Mouse (Mus musculus): ENCODE data around the gene Zdhhc6.

DNA sequence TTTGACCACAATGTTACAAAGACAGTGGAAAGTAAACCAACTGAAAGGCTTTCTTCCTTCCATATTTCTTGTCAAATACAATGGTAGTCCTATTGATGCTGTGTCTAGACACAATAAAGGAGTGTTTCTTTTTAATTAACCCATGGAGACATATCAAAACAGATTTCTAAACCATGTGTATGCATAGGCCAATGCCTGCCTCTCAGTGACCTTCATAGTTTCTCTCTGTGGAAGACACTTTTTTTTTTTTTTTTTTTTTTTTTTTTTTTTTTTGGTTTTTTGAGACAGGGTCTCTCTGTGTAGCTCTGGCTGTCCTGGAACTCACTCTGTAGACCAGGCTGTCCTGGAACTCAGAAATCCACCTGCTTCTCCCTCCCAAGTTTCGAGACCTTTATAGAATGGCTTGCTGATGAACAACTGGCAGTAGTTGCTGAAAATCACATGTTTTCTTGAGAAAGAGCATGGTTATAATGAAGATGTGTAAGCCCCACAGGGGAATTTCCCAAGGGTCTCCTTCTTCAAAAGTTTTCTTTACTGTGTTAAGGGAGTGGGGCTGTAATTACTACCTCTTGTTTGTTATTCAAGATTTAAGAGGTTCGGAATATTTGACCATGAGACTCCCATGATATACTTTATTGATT lies 23.5 kb downstream of the Zdhhc6 start:
- peak; percentile 51; the same call in 1 of the 2 replicates for TF ChIP-seq ZNF384 (IDR thresholded peaks at IDR 0.05; ENCODE audit: low read depth, low read length)
- TF ChIP-seq ZC3H11A (IDR thresholded peaks at IDR 0.05; ENCODE audit: borderline replicate concordance, low read depth, low read length), result no peak
- no peak for TF ChIP-seq MAFK (IDR thresholded peaks at IDR 0.05; ENCODE audit: insufficient read depth, low read depth, low read length)
- no peak for TF ChIP-seq CHD2 (IDR thresholded peaks at IDR 0.05; ENCODE audit: low read depth, low read length)
- no peak for TF ChIP-seq HCFC1 (IDR thresholded peaks at IDR 0.05; ENCODE audit: borderline replicate concordance, insufficient read depth, low read length)

Data from ES-E14 (cell line).